Mouse (Mus musculus) heart, embryonic 11.5 days (tissue): ENCODE measurements at regions not wholly inside any gene's neighbourhood (a gene's known extent, or its start where the extent isn't known, plus 50 kb on each side); places are given as distances from the start of the nearest gene placed in this dataset.

Experiments used
- ATAC-seq: fragments of 200-750 bp; cut with Nextera tagmentation; replicated peaks from 2 replicates; pipeline ENCODE4 v1.8.0; 2017; ENCODE audit warnings: moderate library complexity; ENCODE audit not compliant: insufficient number of reproducible peaks, low FRiP score, low TSS enrichment
- H3K27ac ChIP-seq: fragments of 300-500 bp; sonication (generic); 2 replicates; pipeline ENCODE4 v1.5.1; 2014; ENCODE audit warnings: mild to moderate bottlenecking, low read depth, low read length
- H3K27me3 ChIP-seq: fragments of 300-500 bp; sonication (generic); 2 replicates; pipeline ENCODE4 v1.6.1; 2014; ENCODE audit warnings: mild to moderate bottlenecking, low read length, mixed read lengths; ENCODE audit not compliant: control insufficient read depth, insufficient read depth
- H3K36me3 ChIP-seq: fragments of 300-500 bp; sonication (generic); 2 replicates; pipeline ENCODE4 v1.6.1; 2014; ENCODE audit warnings: mild to moderate bottlenecking, low read length, moderate library complexity, mixed read lengths; ENCODE audit not compliant: control insufficient read depth, insufficient read depth
- H3K4me1 ChIP-seq: fragments of 300-500 bp; sonication (generic); 2 replicates; pipeline ENCODE4 v1.6.1; 2014; ENCODE audit warnings: low read length; ENCODE audit not compliant: control insufficient read depth, insufficient read depth
- H3K4me2 ChIP-seq: fragments of 300-500 bp; sonication (generic); 2 replicates; pipeline ENCODE4 v1.6.1; 2014; ENCODE audit warnings: mild to moderate bottlenecking, moderate library complexity
- H3K4me3 ChIP-seq: fragments of 300-500 bp; sonication (generic); 2 replicates; pipeline ENCODE4 v1.5.1; 2014; ENCODE audit warnings: low read depth, low read length
- H3K9ac ChIP-seq: fragments of 300-500 bp; sonication (generic); 2 replicates; pipeline ENCODE4 v1.6.1; 2014; ENCODE audit warnings: mild to moderate bottlenecking, low read depth, low read length, moderate library complexity
- H3K9me3 ChIP-seq: fragments of 300-500 bp; sonication (generic); replicated peaks from 2 replicates; pipeline ENCODE4 v1.6.1; 2016; ENCODE audit warnings: low read length; ENCODE audit not compliant: control insufficient read depth
- WGBS: fragments of 180-500 bp; shearing (Covaris S2); extraction: QIAGEN DNeasy Blood & Tissue Kit; methylation state at CpG from one replicate; pipeline ENCODE4 v1.1.7; 2014; ENCODE audit not compliant: insufficient replicate concordance; 5-methylcytosine and 5-hydroxymethylcytosine counted together

DNA sequence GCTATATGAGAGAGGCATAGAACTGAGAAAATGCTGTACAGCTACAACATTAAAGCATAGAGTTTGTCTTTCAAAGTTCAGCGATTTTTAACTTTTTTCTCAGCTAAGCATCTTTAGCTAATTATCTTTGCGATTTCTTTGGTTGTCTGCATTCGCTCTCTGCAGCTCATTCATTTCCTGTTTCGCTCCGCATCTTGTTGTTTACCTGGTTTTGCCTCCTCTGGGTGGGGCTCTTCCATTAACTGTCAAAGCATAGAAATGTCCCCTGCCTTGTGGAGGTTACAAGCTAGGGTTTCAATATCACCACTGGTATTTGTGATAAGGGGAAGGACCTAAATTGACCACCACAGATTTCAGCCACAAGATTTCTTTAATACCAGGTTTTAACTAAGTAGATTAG is 115.5 kb upstream of the Atp1b1 start:
- H3K36me3 ChIP-seq: no peaks in the 10 kb centered on the region
- ATAC-seq: no peak

DNA sequence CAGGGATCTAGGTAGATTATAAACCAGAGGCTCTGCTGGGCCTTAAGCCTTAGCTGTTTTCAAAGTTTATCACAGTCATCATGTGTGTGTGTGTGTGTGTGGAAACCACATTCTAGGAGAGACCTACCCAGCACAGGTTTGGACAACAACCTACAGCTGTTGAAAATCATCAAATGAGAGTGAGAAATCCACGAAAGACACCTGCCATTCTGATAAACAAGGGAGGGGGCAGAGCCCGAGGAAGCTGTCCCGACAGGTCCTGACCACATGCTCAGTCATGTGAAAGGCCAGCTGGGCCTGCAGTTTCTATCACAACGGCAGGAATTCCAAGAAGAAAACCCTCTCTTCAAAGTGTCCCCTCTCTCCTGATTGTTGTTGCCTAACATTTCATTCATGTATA is 114.0 kb upstream of the Atp1b1 start:
- H3K27me3 ChIP-seq: no peaks in the 10 kb centered on the region
- no peak overlapping the region for H3K4me3 ChIP-seq
- H3K4me1 ChIP-seq: peaks cover 21% of the 10 kb centered on the region
- no peaks in the 10 kb centered on the region for H3K9me3 ChIP-seq
- H3K27ac ChIP-seq: no peak overlapping the region
- H3K4me2 ChIP-seq: no peak overlapping the region
- no peaks in the 10 kb centered on the region for H3K36me3 ChIP-seq
- no peak for ATAC-seq
- WGBS: 14% methylated on average over 4 of the region's 4 CpGs
- no peak overlapping the region for H3K9ac ChIP-seq

More for the DNA sequence above, 115.5 kb upstream of the Atp1b1 start:
- H3K4me3 ChIP-seq: no peak overlapping the region
- H3K4me1 ChIP-seq: peaks cover 21% of the 10 kb centered on the region
- H3K27ac ChIP-seq: no peak overlapping the region
- no peak overlapping the region for H3K9ac ChIP-seq
- 80% methylated on average over 5 of the region's 5 CpGs for WGBS
- no peaks in the 10 kb centered on the region for H3K9me3 ChIP-seq
- no peaks in the 10 kb centered on the region for H3K27me3 ChIP-seq
- no peak overlapping the region for H3K4me2 ChIP-seq

DNA sequence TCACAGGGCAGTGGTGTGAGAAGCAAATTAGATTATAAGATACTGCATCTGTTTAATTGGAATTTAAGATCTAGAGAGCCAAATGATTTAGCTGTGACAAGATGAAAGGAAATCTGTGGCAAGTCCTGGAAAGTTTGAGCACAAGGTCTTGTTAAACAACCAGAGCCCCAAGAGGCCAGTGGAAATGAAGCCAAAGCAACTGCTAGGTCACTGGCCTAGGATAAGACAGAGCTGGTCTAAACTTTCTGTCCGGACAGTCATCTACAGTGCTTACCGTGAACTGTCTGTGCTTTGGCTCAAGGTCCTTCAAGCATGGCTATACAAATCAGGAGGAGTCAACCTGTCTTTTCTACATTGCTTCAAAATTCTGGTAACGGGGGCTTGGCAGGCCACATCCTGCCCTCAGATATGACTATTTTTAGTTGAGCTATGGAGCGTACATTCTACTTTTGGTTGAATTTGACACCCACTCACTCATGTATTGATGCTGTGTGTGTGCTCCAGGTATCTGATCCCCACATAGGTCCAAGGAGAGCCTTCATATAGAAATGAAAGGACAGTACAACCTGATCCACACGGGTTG is 113.4 kb upstream of the Atp1b1 start:
- H3K27me3 ChIP-seq: no peaks in the 10 kb centered on the region
- peaks cover 21% of the 10 kb centered on the region for H3K4me1 ChIP-seq
- H3K9ac ChIP-seq: no peak overlapping the region
- WGBS: 73% methylated on average over 5 of the region's 5 CpGs
- H3K36me3 ChIP-seq: no peaks in the 10 kb centered on the region
- ATAC-seq: no peak
- no peak overlapping the region for H3K27ac ChIP-seq
- no peak overlapping the region for H3K4me3 ChIP-seq
- no peak overlapping the region for H3K4me2 ChIP-seq
- no peaks in the 10 kb centered on the region for H3K9me3 ChIP-seq

GRCm38 (mm10) chr1:164564847-164565246 is 106.7 kb upstream of the Atp1b1 start:
- Histone ChIP-seq H3K9ac (no peak overlapping the region), H3K27me3 (no peaks in the 10 kb centered on the region), H3K36me3 (no peaks in the 10 kb centered on the region), H3K9me3 (no peaks in the 10 kb centered on the region), H3K4me3 (no peak overlapping the region), H3K4me2 (no peak overlapping the region), H3K4me1 (peaks cover under 1% of the 10 kb centered on the region; the same call in 1 of the 2 replicates), H3K27ac (no peak overlapping the region)
- no peak for ATAC-seq
- 83% methylated on average over 6 of the region's 6 CpGs for WGBS

DNA sequence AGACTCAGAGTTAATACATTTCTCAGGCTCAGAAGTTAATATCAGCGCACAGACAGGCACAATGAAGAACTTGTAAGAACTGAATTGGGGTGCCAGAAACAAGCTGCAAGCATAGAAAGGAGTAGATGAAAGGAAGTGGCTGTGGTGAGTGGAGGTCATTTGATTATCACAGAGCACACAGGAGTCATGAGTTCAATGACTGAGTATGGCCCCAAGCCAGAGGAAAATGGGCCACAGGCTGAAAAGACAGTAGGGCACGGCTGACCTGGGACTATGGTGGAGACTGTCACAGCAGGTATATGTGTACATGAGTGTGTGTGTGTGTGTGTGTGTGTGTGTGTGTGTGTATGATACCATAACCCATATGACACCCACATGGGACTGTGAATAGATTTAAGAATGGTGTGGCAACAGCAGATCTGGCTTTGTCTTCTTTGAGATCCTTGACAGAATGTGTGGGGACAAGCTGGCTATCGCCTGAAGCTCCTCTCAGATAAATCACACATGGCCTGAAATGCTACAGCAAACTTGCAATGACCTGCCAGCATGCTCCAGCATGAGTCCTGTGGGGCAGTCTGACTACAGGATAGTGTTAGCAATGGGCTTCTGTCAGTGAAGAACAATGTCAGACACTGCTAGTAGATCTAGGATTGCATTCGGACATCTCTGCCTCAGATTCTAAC is 101.5 kb upstream of the Atp1b1 start:
- 72% methylated on average over 4 of the region's 4 CpGs for WGBS
- no peak overlapping the region for H3K4me3 ChIP-seq
- no peaks in the 10 kb centered on the region for H3K9me3 ChIP-seq
- no peak overlapping the region for H3K9ac ChIP-seq
- no peak for ATAC-seq
- no peak overlapping the region for H3K27ac ChIP-seq
- H3K4me2 ChIP-seq: no peak overlapping the region
- no peaks in the 10 kb centered on the region for H3K4me1 ChIP-seq
- no peaks in the 10 kb centered on the region for H3K27me3 ChIP-seq
- H3K36me3 ChIP-seq: no peaks in the 10 kb centered on the region

- H3K4me1 ChIP-seq: peaks cover 12% of the 10 kb centered on the region
- H3K9ac ChIP-seq: no peak overlapping the region
- WGBS: 15% methylated on average over 4 of the region's 4 CpGs
- no peaks in the 10 kb centered on the region for H3K9me3 ChIP-seq
- H3K4me2 ChIP-seq: 0 out of 2 replicates have a peak overlapping the region, but pooled peaks have one; percentile 17
- ATAC-seq: 0 out of 2 replicates have a peak, but pooled peaks have one; percentile 42
- H3K27me3 ChIP-seq: no peaks in the 10 kb centered on the region
- peak overlapping the region; percentile 78 for H3K27ac ChIP-seq
- H3K4me3 ChIP-seq: no peak overlapping the region
- H3K36me3 ChIP-seq: no peaks in the 10 kb centered on the region
Measured at GRCm38 (mm10) chr1:164552658-164553057, 94.5 kb upstream of the Atp1b1 start.

GRCm38 (mm10) chr1:164551019-164551418 is 92.9 kb upstream of the Atp1b1 start:
- Histone ChIP-seq H3K4me3 (no peak overlapping the region), H3K9me3 (no peaks in the 10 kb centered on the region), H3K9ac (no peak overlapping the region), H3K27ac (0 out of 2 replicates have a peak overlapping the region, but pooled peaks have one; percentile 5), H3K27me3 (no peaks in the 10 kb centered on the region), H3K36me3 (no peaks in the 10 kb centered on the region), H3K4me2 (no peak overlapping the region), H3K4me1 (peaks cover 12% of the 10 kb centered on the region)
- WGBS: 56% methylated on average over 2 of the region's 2 CpGs
- ATAC-seq: no peak

DNA sequence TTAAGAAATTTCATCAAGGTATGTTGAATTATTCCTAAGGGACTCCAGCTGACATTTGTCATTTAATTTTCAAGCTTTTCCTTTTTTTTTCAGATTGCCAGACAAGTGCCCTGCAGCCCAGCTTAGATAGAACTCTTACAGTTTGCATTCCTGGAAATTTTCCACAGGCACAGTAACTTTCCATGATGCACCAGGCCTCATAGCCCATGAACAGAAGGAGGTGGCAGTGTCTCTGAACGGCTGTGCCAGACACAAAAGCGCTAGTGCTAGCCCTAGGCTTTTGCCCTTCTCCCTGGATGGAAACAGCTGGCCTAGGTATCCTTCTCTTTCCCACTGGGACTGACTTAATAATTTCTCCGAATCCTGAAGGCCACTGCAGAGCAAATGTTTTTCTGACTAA is 92.4 kb upstream of the Atp1b1 start:
- WGBS: 58% methylated on average over 3 of the region's 3 CpGs
- H3K27ac ChIP-seq: no peak overlapping the region

DNA sequence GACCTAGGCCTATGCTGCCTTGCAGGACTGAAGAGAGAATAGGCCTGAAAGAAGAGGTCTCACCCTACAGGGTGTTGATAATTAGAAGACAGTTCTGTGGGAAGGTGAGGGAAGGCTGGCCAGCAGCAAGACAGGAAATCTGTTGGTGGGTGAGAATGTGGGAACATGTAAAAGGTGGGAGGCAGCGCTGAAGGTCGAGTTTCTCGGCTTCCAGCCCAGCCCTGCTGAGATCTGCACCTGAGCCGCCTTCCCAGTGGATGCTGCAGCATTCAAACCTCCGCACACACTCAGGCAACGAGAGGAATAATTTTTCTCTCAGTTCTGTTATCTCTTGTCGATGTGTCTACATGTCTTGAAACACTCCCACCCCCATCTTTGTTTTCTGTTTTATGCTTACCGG is 89.9 kb upstream of the Atp1b1 start:
- 53% methylated on average over 8 of the region's 8 CpGs for WGBS
- H3K27ac ChIP-seq: no peak overlapping the region
- H3K4me1 ChIP-seq: peaks cover 8% of the 10 kb centered on the region
- H3K9me3 ChIP-seq: no peaks in the 10 kb centered on the region
- no peak overlapping the region for H3K4me3 ChIP-seq
- H3K36me3 ChIP-seq: no peaks in the 10 kb centered on the region
- ATAC-seq: no peak
- H3K27me3 ChIP-seq: no peaks in the 10 kb centered on the region
- H3K9ac ChIP-seq: no peak overlapping the region
- no peak overlapping the region for H3K4me2 ChIP-seq

More for the DNA sequence above, 92.4 kb upstream of the Atp1b1 start:
- no peak for ATAC-seq
- H3K4me2 ChIP-seq: no peak overlapping the region
- no peaks in the 10 kb centered on the region for H3K36me3 ChIP-seq
- H3K9me3 ChIP-seq: no peaks in the 10 kb centered on the region
- H3K4me1 ChIP-seq: peaks cover 12% of the 10 kb centered on the region
- H3K27me3 ChIP-seq: no peaks in the 10 kb centered on the region
- H3K9ac ChIP-seq: no peak overlapping the region
- no peak overlapping the region for H3K4me3 ChIP-seq
